Mouse (Mus musculus): Measurements from ENCODE around the gene Rere.
"Not testable (repeated sequence)": the region's sequence is repeated elsewhere in the genome, so short reads cannot be mapped to it uniquely, and the experiment has no call there.

Rere gene

GRCm38 (mm10) chr4:150585800-150586199 is 304.4 kb downstream of the Rere start:
- no peak for DNase-seq (ENCODE audit: low spot score)

GRCm38 (mm10) chr4:150586275-150586674 is 304.8 kb downstream of the Rere start:
- no peak for DNase-seq (ENCODE audit: low spot score)

DNA sequence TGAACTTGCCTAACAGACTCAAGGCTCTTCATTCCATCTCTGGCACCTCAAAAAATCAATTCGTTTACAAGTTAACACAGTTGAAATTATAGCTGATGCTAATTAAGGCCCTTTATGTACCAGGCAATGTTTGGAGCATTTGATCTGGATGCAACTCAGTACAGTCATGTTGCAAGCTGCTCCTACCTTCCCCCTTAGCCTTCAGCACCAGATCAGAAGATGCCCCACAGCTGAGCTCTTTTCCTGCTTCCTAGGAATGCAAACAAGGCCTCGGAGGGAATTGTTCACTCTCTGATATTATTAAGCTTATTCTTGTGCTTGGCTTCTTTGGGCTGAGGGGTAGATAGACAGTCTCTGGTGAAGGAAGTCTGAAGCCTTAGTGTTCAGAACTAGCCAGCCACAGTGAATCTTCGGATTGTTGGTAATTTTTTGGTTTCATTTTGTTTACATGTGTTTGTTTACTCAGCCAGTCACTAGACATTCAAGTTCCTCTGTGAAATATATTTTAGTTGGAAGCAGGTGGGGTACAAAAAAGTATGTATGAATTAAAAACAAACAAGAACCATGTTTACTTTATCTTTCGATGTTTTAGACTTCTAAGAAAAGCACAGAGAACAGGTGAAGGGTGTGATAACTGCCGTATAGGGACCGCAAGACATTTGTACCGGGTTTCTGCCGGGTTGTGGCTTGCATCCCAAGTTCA is 306.3 kb downstream of the Rere start:
- no peak for DNase-seq (ENCODE audit: low spot score)

- DNase-seq (ENCODE audit: low spot score) = no peak
These were observed 306.8 kb downstream of the Rere start for GRCm38 (mm10) chr4:150588300-150588621.

- DNase-seq (ENCODE audit: low spot score) = no peak
These were observed 309.3 kb downstream of the Rere start for GRCm38 (mm10) chr4:150590621-150591282.

DNA sequence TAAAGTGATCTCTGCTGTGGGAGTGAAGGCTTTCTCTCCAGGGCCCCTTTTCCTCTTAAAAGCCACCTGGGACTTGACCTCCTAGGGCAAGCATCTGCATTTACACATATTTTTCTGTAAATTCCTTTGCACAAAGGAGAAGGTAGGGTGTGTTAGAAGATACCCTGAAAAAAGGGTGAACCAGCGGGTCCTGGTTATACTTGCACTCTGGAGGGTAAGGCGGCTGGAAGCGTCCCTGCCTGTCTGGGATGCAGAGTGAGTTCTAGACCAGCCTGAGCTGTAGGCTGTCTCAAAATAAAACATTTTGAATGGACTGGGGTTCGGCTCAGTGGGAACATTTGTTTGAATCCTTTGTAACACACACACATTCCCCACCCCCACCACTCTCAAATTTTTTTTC is 310.2 kb downstream of the Rere start:
- no peak for DNase-seq (ENCODE audit: low spot score)

DNA sequence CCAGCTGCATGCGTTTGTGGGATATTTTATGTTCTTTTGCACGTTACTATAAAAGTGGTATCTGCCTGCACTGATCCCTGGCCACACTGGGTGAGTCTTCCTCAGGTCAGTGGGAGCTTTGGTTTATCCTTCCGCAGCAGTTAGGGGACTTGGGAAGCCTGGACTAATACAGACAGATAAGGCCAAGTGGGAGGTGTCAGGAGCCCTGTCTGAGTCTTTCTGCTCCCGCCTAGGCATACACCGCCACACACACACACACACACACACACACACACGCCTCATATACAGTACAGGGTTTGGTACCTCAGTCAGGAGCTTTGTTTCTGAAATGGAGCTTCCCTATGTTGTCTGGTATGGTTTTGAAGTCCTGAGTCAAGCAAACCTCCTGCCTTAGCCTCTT is 310.6 kb downstream of the Rere start:
- DNase-seq (ENCODE audit: low spot score) = no peak

GRCm38 (mm10) chr4:150593473-150594217 is 312.2 kb downstream of the Rere start:
- DNase-seq (ENCODE audit: low spot score) = no peak

GRCm38 (mm10) chr4:150594298-150594829 is 312.9 kb downstream of the Rere start:
- no peak for DNase-seq (ENCODE audit: low spot score)

DNA sequence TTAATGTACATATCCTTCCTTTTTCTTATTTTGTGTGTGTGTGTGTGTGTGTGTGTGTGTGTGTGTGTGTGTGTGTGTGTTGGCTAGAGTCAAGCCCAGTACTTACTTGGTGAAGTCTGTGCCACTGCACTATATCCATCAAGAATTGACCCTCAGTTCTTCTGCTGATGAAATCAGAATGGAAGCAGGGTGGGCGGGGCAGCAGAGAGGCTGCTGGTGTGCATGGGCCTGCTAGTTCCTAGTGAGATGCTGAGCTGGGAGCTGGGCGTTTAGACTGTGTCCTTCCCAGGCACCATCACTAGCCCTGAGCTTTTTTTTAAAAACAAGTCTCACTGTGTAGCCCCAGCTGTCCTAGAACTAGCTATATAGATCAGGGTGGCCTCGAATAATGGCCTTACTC is 313.6 kb downstream of the Rere start:
- no peak for DNase-seq (ENCODE audit: low spot score)

DNA sequence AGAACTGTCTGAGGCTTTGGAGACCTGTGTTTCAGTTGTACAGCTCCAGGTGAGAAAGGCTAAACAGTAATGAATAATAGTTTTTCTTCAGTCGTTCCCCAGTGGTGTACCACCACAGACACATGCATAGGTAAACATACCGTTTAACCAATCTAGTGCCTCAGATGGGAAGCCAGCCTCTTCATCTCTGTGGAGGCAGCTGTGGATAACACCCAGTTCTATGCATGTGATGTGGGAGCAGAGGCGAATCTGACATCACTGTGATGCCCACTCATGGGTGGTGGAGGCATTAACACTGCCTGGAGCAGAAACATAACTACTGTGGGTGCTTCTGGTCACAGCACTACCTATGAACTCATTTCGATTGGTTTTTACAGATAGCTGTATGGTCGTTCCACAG is 314.5 kb downstream of the Rere start:
- DNase-seq (ENCODE audit: low spot score) = no peak

DNA sequence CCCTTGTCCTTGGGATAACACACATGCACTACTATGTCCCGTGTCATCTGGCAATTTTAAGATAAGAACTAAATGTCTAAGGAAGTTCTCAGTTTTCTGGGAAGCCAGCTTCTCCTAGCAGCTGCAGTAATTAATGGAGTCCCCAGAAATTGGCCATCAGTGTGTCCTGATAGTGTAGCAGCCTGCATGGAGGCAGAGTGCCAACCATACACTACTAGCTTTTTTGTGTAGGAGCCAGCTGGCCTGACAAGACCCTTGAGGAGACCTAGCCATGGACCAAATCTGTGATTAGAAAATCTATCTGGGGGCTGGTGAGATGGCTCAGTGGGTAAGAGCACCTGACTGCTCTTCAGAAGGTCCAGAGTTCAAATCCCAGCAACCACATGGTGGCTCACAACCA is 317.2 kb downstream of the Rere start:
- DNase-seq (ENCODE audit: low spot score) = no peak

- DNase-seq (ENCODE audit: low spot score) = no peak
These were observed 317.9 kb downstream of the Rere start for GRCm38 (mm10) chr4:150599119-150599992.

- not testable (repeated sequence) for DNase-seq (ENCODE audit: low spot score)
These were observed 319.1 kb downstream of the Rere start for GRCm38 (mm10) chr4:150600503-150600902.

DNA sequence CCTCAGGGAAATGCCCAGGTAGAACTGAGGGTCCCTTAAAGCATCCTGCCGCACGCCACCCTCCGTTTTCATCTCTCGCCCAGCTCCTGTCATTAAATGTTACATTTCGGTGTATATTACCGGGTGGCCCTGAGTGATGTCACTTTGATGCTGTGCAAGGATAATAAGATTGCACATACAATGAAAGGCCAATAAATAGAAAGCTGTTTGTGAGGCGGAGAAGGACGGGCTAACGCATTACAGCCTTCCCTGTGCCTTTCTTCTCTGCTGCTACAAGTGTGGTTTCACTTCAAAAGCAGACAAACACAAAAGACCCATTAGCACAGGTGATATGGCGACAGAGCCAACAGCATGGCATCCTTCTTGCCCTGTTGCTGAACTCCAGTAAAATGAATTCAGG is 320.0 kb downstream of the Rere start:
- DNase-seq (ENCODE audit: low spot score) = no peak

DNA sequence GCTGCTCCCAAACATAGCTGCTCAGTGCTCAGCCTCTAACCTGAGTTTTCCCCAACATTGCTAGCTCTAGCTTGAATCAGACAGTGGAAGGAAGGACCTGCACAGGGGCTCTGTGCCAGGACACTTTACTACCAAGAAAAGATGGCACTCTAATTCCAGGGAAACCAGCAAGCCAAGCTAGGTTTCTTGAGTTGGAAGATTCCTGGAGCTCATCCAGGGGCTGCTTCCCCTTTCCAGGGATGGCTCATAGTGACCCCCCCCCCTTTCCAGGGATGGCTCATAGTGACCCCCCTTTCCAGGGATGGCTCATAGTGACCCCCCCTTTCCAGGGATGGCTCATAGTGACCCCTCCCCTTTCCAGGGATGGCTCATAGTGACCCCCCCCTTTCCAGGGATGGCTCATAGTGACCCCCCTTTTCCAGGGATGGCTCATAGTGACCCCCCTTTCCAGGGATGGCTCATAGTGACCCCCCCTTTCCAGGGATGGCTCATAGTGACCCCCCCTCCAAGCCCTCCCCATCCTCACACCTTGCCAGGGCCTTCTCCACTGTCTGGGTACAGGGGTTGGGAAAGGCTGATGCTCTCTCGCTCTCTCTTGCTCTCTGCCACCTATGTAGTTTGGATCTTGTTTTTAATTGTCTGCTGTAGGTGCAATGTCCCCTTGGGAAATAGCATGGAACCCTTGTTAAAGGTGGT is 322.1 kb downstream of the Rere start:
- no peak for DNase-seq (ENCODE audit: low spot score)

DNA sequence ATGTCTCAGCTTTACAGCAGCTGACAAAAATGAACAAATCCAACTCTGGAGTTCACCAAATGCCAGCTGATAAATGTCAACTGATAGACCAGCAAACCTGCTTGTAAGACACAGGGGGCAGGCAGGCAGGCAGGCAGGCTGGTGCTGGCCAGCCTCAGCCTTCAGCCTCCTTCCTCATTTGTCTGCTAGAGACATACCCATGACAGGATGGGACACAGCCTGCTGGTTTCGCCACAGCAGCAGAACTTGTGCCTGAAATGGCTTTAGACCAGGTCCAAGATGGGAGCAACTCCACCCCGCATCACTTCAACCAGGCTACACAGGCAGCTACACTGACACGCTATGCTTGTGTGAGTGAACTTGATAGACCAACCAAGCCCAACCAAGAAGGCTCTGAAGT is 324.4 kb downstream of the Rere start:
- no peak for DNase-seq (ENCODE audit: low spot score)

- no peak for DNase-seq (ENCODE audit: low spot score)
These were observed 325.2 kb downstream of the Rere start for GRCm38 (mm10) chr4:150606449-150607161.

- DNase-seq (ENCODE audit: low spot score) = no peak
These were observed 327.2 kb downstream of the Rere start for GRCm38 (mm10) chr4:150608670-150609069.

DNA sequence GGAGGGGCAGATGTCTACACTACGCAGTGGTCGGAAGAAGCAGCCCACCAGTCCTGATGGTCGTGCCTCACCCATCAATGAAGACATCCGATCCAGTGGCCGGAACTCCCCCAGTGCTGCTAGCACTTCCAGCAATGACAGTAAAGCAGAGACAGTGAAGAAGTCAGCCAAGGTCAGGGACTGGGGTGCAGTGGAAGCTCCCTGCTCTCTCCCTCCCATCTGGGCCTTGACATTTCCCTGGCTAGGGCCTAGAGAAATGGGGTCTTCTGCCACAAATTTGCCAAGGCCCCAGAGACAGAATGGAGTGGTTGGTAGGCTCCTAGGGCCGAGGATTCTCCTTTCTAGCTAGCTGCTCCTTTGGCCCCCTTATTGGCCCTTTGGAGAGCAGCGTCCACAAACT is 332.3 kb downstream of the Rere start:
- DNase-seq (ENCODE audit: low spot score) = no peak
